In the genomic region with DNA sequence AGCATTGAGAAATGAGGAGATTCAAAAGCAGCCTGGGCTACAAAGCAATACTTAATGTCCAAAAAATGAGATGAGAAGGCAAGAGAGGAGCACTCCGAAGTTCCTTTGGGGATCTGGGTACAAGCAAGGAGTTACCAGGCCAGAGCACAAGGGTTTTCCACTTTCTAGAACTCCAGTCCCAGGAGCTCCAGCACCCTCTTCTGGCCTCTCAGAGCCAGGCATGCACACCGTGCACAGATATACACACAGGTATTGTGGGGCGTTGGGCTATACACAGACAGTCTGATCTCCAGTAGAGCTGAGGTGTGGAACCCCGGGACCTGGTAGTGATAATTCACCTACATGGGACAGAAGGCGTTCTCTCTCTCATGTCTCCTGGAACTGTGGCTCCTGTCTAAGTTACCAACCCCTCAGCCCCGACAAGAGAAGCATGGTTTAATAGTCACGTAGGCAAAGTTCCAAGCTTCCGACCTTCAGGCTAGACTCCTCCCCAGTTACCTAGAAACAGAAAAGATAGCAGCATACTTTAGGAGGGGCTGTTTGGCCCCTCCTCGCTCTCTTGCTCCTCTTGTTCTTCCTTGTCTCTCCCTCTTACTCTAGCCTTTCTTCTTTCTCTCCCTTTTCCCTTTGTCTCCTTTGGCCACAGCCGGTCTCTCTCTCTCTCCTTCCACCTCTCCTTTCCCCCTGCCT, we compare ENCODE assay signal across 16 mouse cellular contexts. TPM values are rescaled to one million over a fixed set of nuclear protein-coding genes. Genes with fewer than 3 reads are reported as not detected.
A peak's percentile ranks its signal among the peaks of the same experiment; 100 is the strongest.
DNase-seq lines count a peak whose midpoint lies in the region; ATAC-seq and TF ChIP-seq lines count a peak whose summit lies in the region.
"Had no signal": no experiment of that assay in that cellular context is flagged by ENCODE, and none has a peak within 500 bp of the region (broad histone marks: within the 10 kb centered on the region; RNA-seq: fewer than 3 reads in every experiment).

No protein-coding gene starts in this region.

- no peak overlapping the region for H3K4me2 ChIP-seq in hindbrain, postnatal 0 days (ENCODE audit: low read depth, low read length)
- no peak overlapping the region for H3K4me2 ChIP-seq in hindbrain, embryonic 13.5 days
- H3K4me2 ChIP-seq: forebrain, embryonic 13.5 days; heart, embryonic 11.5 days; hindbrain, embryonic 15.5 days had no signal

- no peak overlapping the region for H3K9ac ChIP-seq in hindbrain, postnatal 0 days (replicated peaks; ENCODE audit: low read length)
- H3K9ac ChIP-seq in hindbrain, embryonic 13.5 days, result no peak overlapping the region
- H3K9ac ChIP-seq in ES-Bruce4 (ENCODE audit: low read depth, poor library complexity, severe bottlenecking), result no peak overlapping the region
- H3K9ac ChIP-seq: forebrain, embryonic 13.5 days; hindbrain, embryonic 15.5 days had no signal

- TF ChIP-seq EP300 in ES-Bruce4 (IDR thresholded peaks at IDR 0.05; ENCODE audit: insufficient read depth, low read depth, low read length), result no peak

- no peaks in the 10 kb centered on the region for H3K36me3 ChIP-seq in hindbrain, postnatal 0 days (ENCODE audit: insufficient read depth, low read length)
- no peaks in the 10 kb centered on the region for H3K36me3 ChIP-seq in hindbrain, embryonic 13.5 days
- H3K36me3 ChIP-seq in ES-Bruce4 (ENCODE audit: control insufficient read depth, insufficient read depth, low read length, poor library complexity, severe bottlenecking), result no peaks in the 10 kb centered on the region
- H3K36me3 ChIP-seq: hindbrain, embryonic 15.5 days had no signal

- 79% methylated on average over 10 of the region's 10 CpGs for WGBS in hindbrain, postnatal 0 days
- WGBS in hindbrain, embryonic 13.5 days, result 85% methylated on average over 10 of the region's 10 CpGs

- no peak for DNase-seq in hindbrain, postnatal 0 days (ENCODE audit: low spot score)
- peak; percentile 42 for DNase-seq in 3T3-L1 (ENCODE audit: low read depth, low spot score)
- DNase-seq in spleen, postnatal 10 days (ENCODE audit: low spot score in 2 of 2), result no peak
- DNase-seq in embryo, embryonic 10.5 days (ENCODE audit: low spot score), result no peak
- DNase-seq: left cerebral cortex, postnatal 4 days; lung, postnatal 4 days had no signal

- TF ChIP-seq CTCF in hindbrain, postnatal 0 days (IDR thresholded peaks at IDR 0.05; ENCODE audit: low read depth), result peak; percentile 35
- TF ChIP-seq CTCF in ES-Bruce4 (IDR thresholded peaks at IDR 0.05; ENCODE audit: low read depth, low read length), result peak; percentile 74

- H3K27ac ChIP-seq in hindbrain, postnatal 0 days, result no peak overlapping the region
- no peak overlapping the region for H3K27ac ChIP-seq in hindbrain, embryonic 13.5 days
- H3K27ac ChIP-seq in ES-Bruce4 (ENCODE audit: insufficient read depth, low read length), result no peak overlapping the region
- H3K27ac ChIP-seq: forebrain, embryonic 13.5 days; hindbrain, embryonic 15.5 days had no signal

- no peaks in the 10 kb centered on the region for H3K4me1 ChIP-seq in hindbrain, postnatal 0 days (ENCODE audit: insufficient read depth, low read length)
- H3K4me1 ChIP-seq in hindbrain, embryonic 13.5 days (replicated peaks), result no peaks in the 10 kb centered on the region
- H3K4me1 ChIP-seq in ES-Bruce4 (ENCODE audit: control insufficient read depth, insufficient read depth, low read length), result peaks cover 3% of the 10 kb centered on the region
- H3K4me1 ChIP-seq: forebrain, embryonic 13.5 days; hindbrain, embryonic 15.5 days had no signal

- ATAC-seq in hindbrain, postnatal 0 days, result no peak
- no peak for ATAC-seq in hindbrain, embryonic 13.5 days (ENCODE audit: low FRiP score)
- ATAC-seq in erythroblast, adult 5-6 weeks (replicated peaks; ENCODE audit: low FRiP score, poor library complexity, severe bottlenecking), result 0 out of 2 replicates have a peak, but pooled peaks have one; percentile 38
- ATAC-seq in activated CD4-positive, CD25-positive, alpha-beta regulatory T cell, adult 4 months, result no peak
- ATAC-seq: forebrain, embryonic 13.5 days; Patski had no signal

- no peaks in the 10 kb centered on the region for H3K9me3 ChIP-seq in hindbrain, postnatal 0 days (ENCODE audit: low read length)
- H3K9me3 ChIP-seq in hindbrain, embryonic 13.5 days, result no peaks in the 10 kb centered on the region
- H3K9me3 ChIP-seq in ES-Bruce4 (replicated peaks; ENCODE audit: control insufficient read depth, insufficient read depth, low read length, poor library complexity, severe bottlenecking), result no peaks in the 10 kb centered on the region
- H3K9me3 ChIP-seq: forebrain, embryonic 13.5 days; hindbrain, embryonic 15.5 days had no signal

- H3K27me3 ChIP-seq in hindbrain, postnatal 0 days (ENCODE audit: insufficient read depth, low read length), result no peaks in the 10 kb centered on the region
- H3K27me3 ChIP-seq in hindbrain, embryonic 13.5 days, result no peaks in the 10 kb centered on the region
- H3K27me3 ChIP-seq in ES-Bruce4 (ENCODE audit: control insufficient read depth, insufficient read depth, low read length, poor library complexity, severe bottlenecking), result no peaks in the 10 kb centered on the region
- H3K27me3 ChIP-seq: forebrain, embryonic 13.5 days; hindbrain, embryonic 15.5 days; Patski had no signal

- no peak for TF ChIP-seq POLR2A in ES-Bruce4 (IDR thresholded peaks at IDR 0.05; ENCODE audit: insufficient read depth, low read length)

- H3K4me3 ChIP-seq in hindbrain, postnatal 0 days (ENCODE audit: low read length), result no peak overlapping the region
- H3K4me3 ChIP-seq in hindbrain, embryonic 13.5 days, result no peak overlapping the region
- no peak overlapping the region for H3K4me3 ChIP-seq in ES-Bruce4 (ENCODE audit: low read depth, low read length)
- H3K4me3 ChIP-seq: forebrain, embryonic 13.5 days; hindbrain, embryonic 15.5 days had no signal

RNA-seq across cellular contexts. Expression of gene Chrne, which starts 4.2 kb away (rescaled TPM):
- total RNA-seq in hindbrain, postnatal 0 days (2014; rRNA removed), result 4.5 TPM in 1 of 2 replicates, not detected in the other
- 0.42 and 0.59 TPM in 2 replicates for polyA plus RNA-seq in hindbrain, postnatal 0 days (2015; fragmentation: Nextera tagmentation; extraction: Ambion mirVana)
- polyA plus RNA-seq in hindbrain, embryonic 13.5 days (2015; fragmentation: Nextera tagmentation; extraction: Ambion mirVana), result not detected in 2 replicates
- polyA plus RNA-seq in ES-Bruce4 (2011; ENCODE audit: insufficient read depth, insufficient read length, low read depth, missing spikeins), result 0.56 TPM in 1 of 2 replicates, not detected in the other
- total RNA-seq in erythroblast, adult 5-6 weeks (2015; ENCODE audit: low replicate concordance), result not detected in 2 replicates
- total RNA-seq in erythroblast, adult 5-6 weeks (2017; ENCODE audit: low replicate concordance), result not detected in 2 replicates
- 1 to 10 TPM; 1.3 to 1.4 TPM for polyA plus RNA-seq in activated CD4-positive, CD25-positive, alpha-beta regulatory T cell, adult 4 months (2017; shearing (Covaris generic))
- total RNA-seq: layer of hippocampus, adult 18-20 months; left cerebral cortex, postnatal 4 days had no signal
- polyA plus RNA-seq: embryonic facial prominence, embryonic 11.5 days; forebrain, embryonic 13.5 days; heart, embryonic 11.5 days; Patski had no signal

RNA-seq across cellular contexts. Expression of gene 4930544D05Rik, which starts 7.5 kb away (rescaled TPM):
- total RNA-seq in hindbrain, postnatal 0 days (2014; rRNA removed), result not detected in 2 replicates
- not detected in 2 replicates for polyA plus RNA-seq in hindbrain, postnatal 0 days (2015; fragmentation: Nextera tagmentation; extraction: Ambion mirVana)
- polyA plus RNA-seq in hindbrain, embryonic 13.5 days (2015; fragmentation: Nextera tagmentation; extraction: Ambion mirVana), result not detected in 2 replicates
- not detected in 2 replicates for polyA plus RNA-seq in ES-Bruce4 (2011; ENCODE audit: insufficient read depth, insufficient read length, low read depth, missing spikeins)
- not detected in 2 replicates for total RNA-seq in erythroblast, adult 5-6 weeks (2015; ENCODE audit: low replicate concordance)
- not detected in 2 replicates for total RNA-seq in erythroblast, adult 5-6 weeks (2017; ENCODE audit: low replicate concordance)
- not detected for polyA plus RNA-seq in activated CD4-positive, CD25-positive, alpha-beta regulatory T cell, adult 4 months (2017; shearing (Covaris generic))
- total RNA-seq: left cerebral cortex, postnatal 4 days had no signal
- polyA plus RNA-seq: embryonic facial prominence, embryonic 11.5 days; forebrain, embryonic 13.5 days; heart, embryonic 11.5 days; hindbrain, embryonic 15.5 days; Patski had no signal

RNA-seq across cellular contexts. Expression of gene Gp1ba, which starts 15.7 kb away (rescaled TPM):
- not detected in 2 replicates for total RNA-seq in hindbrain, postnatal 0 days (2014; rRNA removed)
- polyA plus RNA-seq in hindbrain, postnatal 0 days (2015; fragmentation: Nextera tagmentation; extraction: Ambion mirVana), result 0.24 and 0.42 TPM in 2 replicates
- polyA plus RNA-seq in hindbrain, embryonic 13.5 days (2015; fragmentation: Nextera tagmentation; extraction: Ambion mirVana), result 0.16 and 0.21 TPM in 2 replicates
- polyA plus RNA-seq in ES-Bruce4 (2011; ENCODE audit: insufficient read depth, insufficient read length, low read depth, missing spikeins), result not detected in 2 replicates
- total RNA-seq in erythroblast, adult 5-6 weeks (2015; ENCODE audit: low replicate concordance), result 0.84 TPM in 1 of 2 replicates, not detected in the other
- 0.42 TPM in 1 of 2 replicates, not detected in the other for total RNA-seq in erythroblast, adult 5-6 weeks (2017; ENCODE audit: low replicate concordance)
- under 1 TPM; 0.17 to 0.52 TPM for polyA plus RNA-seq in activated CD4-positive, CD25-positive, alpha-beta regulatory T cell, adult 4 months (2017; shearing (Covaris generic))
- total RNA-seq: layer of hippocampus, adult 18-20 months had no signal

RNA-seq across cellular contexts. Expression of gene Rnf167, which starts 23.8 kb away (rescaled TPM):
- 70.2 and 87.3 TPM in 2 replicates for total RNA-seq in hindbrain, postnatal 0 days (2014; rRNA removed)
- 100 and 105 TPM in 2 replicates for polyA plus RNA-seq in hindbrain, postnatal 0 days (2015; fragmentation: Nextera tagmentation; extraction: Ambion mirVana)
- polyA plus RNA-seq in hindbrain, embryonic 13.5 days (2015; fragmentation: Nextera tagmentation; extraction: Ambion mirVana), result 109 TPM in 2 replicates
- 55.2 and 61.8 TPM in 2 replicates for polyA plus RNA-seq in ES-Bruce4 (2011; ENCODE audit: insufficient read depth, insufficient read length, low read depth, missing spikeins)
- 146 and 222 TPM in 2 replicates for total RNA-seq in erythroblast, adult 5-6 weeks (2015; ENCODE audit: low replicate concordance)
- 217 and 308 TPM in 2 replicates for total RNA-seq in erythroblast, adult 5-6 weeks (2017; ENCODE audit: low replicate concordance)
- polyA plus RNA-seq in activated CD4-positive, CD25-positive, alpha-beta regulatory T cell, adult 4 months (2017; shearing (Covaris generic)), result 100 to 1,000 TPM; 281 to 288 TPM

RNA-seq across cellular contexts. Expression of gene Slc25a11, which starts 24.1 kb away (rescaled TPM):
- 154 and 160 TPM in 2 replicates for total RNA-seq in hindbrain, postnatal 0 days (2014; rRNA removed)
- 168 and 171 TPM in 2 replicates for polyA plus RNA-seq in hindbrain, postnatal 0 days (2015; fragmentation: Nextera tagmentation; extraction: Ambion mirVana)
- 159 and 173 TPM in 2 replicates for polyA plus RNA-seq in hindbrain, embryonic 13.5 days (2015; fragmentation: Nextera tagmentation; extraction: Ambion mirVana)
- polyA plus RNA-seq in ES-Bruce4 (2011; ENCODE audit: insufficient read depth, insufficient read length, low read depth, missing spikeins), result 45.0 and 48.0 TPM in 2 replicates
- 17.1 and 20.1 TPM in 2 replicates for total RNA-seq in erythroblast, adult 5-6 weeks (2015; ENCODE audit: low replicate concordance)
- 16.2 and 16.6 TPM in 2 replicates for total RNA-seq in erythroblast, adult 5-6 weeks (2017; ENCODE audit: low replicate concordance)
- polyA plus RNA-seq in activated CD4-positive, CD25-positive, alpha-beta regulatory T cell, adult 4 months (2017; shearing (Covaris generic)), result 100 to 1,000 TPM in 1 of 2 experiments, 10 to 100 TPM in 1; 80.4 to 124 TPM
